Mouse (Mus musculus): Measurements from ENCODE around the gene Pcsk5. TPM values are rescaled to one million over a fixed set of nuclear protein-coding genes. Genes with fewer than 3 reads are reported as not detected.

Gene Pcsk5
- polyA plus RNA-seq, 1 experiment from 2014 or later = 33.0 TPM

DNA sequence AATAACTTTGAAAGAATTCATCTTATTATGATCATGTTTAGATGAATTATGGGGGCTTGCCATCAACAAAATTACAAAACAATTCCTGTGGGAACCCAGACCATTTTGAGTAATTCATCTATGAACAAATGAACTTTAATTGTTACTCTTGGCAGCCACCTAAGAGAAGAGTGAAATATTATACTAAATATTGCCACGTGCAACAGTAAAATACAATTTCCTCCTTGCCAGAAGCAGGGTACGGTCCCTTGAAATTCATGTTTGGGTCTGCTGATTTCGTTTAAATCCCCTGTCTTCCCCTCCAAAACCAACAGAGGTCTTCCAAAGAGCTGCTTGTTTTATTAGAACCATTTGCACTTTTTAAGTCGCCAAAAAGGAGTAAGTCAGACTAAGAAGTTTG is 221.8 kb downstream of the Pcsk5 start:
- no peak overlapping the region; the same call in 1 of the 2 replicates for H3K27ac ChIP-seq
- no peak overlapping the region for H3K9ac ChIP-seq
- no peaks in the 10 kb centered on the region for H3K4me1 ChIP-seq
- no peaks in the 10 kb centered on the region for H3K27me3 ChIP-seq
- no peak overlapping the region for H3K4me3 ChIP-seq
- H3K4me2 ChIP-seq (replicated peaks) = no peak overlapping the region
- H3K9me3 ChIP-seq = no peaks in the 10 kb centered on the region
- 37% methylated on average over 4 of the region's 4 CpGs for WGBS
- no peak for ATAC-seq (ENCODE audit: insufficient number of reproducible peaks, insufficient read depth, low FRiP score, low TSS enrichment)
- no peaks in the 10 kb centered on the region for H3K36me3 ChIP-seq

DNA sequence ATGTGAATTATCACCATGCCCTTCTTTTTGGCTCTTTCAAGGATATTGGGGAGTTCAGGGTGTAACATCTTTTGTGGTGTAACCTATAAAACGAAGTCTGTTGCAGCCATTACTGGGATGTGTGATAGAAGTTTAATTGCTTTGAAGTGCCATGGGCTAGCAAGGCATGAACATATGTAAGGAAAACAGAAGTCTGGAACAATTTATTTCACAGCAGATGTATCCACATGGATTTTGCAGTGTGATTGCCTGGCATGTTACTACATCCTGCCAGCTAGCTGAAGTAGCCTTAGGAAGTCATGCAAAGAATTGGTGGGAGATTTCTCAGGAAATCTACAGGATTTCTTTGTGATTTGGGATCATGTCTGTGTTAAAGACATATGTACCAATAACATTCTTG is 230.9 kb downstream of the Pcsk5 start:
- Histone ChIP-seq H3K4me1 (no peaks in the 10 kb centered on the region), H3K4me2 (replicated peaks) (no peak overlapping the region), H3K36me3 (no peaks in the 10 kb centered on the region), H3K27ac (no peak overlapping the region), H3K9ac (no peak overlapping the region), H3K4me3 (no peak overlapping the region), H3K9me3 (no peaks in the 10 kb centered on the region), H3K27me3 (no peaks in the 10 kb centered on the region)
- no peak for ATAC-seq (ENCODE audit: insufficient number of reproducible peaks, insufficient read depth, low FRiP score, low TSS enrichment)
- 67% methylated on average over 1 of the region's 1 CpGs for WGBS

DNA sequence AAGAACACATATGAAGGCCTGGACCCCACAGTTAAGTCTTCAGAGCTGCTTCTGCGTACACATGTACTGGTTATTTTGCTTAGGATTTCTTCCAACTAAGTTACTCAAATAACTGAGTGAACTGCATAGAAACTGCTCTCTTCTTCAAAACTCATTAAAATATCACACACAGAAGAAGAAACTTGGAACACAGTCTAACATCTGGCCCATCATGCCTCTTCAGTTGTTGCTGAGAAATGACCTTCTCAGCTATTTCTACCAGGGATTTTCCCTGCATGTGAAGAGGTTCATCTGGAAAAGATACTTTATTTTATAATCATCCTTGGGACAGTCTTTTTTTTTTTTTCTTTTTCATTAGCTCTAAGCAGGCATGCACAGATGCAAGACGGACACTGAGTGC is 231.3 kb downstream of the Pcsk5 start:
- no peak overlapping the region for H3K9ac ChIP-seq
- no peak overlapping the region for H3K27ac ChIP-seq
- no peaks in the 10 kb centered on the region for H3K9me3 ChIP-seq
- no peaks in the 10 kb centered on the region for H3K36me3 ChIP-seq
- ATAC-seq (ENCODE audit: insufficient number of reproducible peaks, insufficient read depth, low FRiP score, low TSS enrichment) = no peak
- no peak overlapping the region for H3K4me3 ChIP-seq
- H3K27me3 ChIP-seq = no peaks in the 10 kb centered on the region
- no peak overlapping the region for H3K4me2 ChIP-seq (replicated peaks)
- WGBS = 78% methylated on average over 2 of the region's 2 CpGs
- no peaks in the 10 kb centered on the region for H3K4me1 ChIP-seq

DNA sequence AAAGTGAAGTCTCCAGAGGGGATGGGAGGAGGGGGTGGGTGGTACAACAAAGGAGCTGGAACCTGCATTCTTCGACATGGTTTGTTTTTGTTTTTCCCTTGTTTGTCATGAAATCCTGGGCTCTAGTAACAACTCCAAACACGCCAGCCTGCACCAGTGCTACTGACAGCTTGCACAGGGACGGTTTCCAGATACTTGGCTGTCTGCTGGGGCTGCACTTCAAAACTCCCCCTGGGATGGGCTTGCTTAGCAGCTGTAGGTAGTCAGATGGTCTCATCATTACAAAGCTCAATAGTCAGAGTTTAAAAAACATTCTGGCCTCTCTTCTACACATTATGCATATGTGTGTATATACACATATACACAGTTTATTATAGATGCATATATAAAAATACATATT is 234.1 kb downstream of the Pcsk5 start:
- Histone ChIP-seq H3K4me2 (replicated peaks) (no peak overlapping the region), H3K9me3 (no peaks in the 10 kb centered on the region), H3K4me3 (no peak overlapping the region), H3K36me3 (no peaks in the 10 kb centered on the region), H3K4me1 (no peaks in the 10 kb centered on the region), H3K27ac (no peak overlapping the region), H3K9ac (no peak overlapping the region), H3K27me3 (no peaks in the 10 kb centered on the region)
- 57% methylated on average over 3 of the region's 3 CpGs for WGBS
- ATAC-seq (ENCODE audit: insufficient number of reproducible peaks, insufficient read depth, low FRiP score, low TSS enrichment) = no peak

DNA sequence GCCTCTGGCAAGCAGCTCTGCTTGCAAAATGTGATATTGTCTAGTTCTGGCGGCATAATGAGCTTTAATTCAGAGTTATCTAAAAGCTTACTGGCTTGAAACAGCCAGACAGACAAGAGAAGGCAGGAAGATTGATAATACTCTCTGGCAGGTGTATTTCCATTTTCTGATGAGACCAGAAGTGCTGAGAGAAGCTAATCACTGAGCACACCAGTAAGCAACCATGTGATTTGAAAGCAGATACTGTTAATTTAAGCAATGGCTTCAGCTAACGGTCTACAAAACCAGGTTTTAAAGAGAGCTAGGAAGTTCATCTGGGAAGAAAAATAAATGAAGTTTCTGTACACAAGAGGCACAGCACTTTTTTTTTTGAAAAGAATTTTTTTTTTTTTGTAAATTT is 237.1 kb downstream of the Pcsk5 start:
- Histone ChIP-seq H3K4me2 (replicated peaks) (no peak overlapping the region), H3K4me1 (no peaks in the 10 kb centered on the region), H3K9ac (no peak overlapping the region), H3K4me3 (no peak overlapping the region), H3K9me3 (no peaks in the 10 kb centered on the region), H3K36me3 (no peaks in the 10 kb centered on the region), H3K27me3 (no peaks in the 10 kb centered on the region), H3K27ac (no peak overlapping the region)
- ATAC-seq (ENCODE audit: insufficient number of reproducible peaks, insufficient read depth, low FRiP score, low TSS enrichment) = no peak
- WGBS = 66% methylated on average over 2 of the region's 2 CpGs

DNA sequence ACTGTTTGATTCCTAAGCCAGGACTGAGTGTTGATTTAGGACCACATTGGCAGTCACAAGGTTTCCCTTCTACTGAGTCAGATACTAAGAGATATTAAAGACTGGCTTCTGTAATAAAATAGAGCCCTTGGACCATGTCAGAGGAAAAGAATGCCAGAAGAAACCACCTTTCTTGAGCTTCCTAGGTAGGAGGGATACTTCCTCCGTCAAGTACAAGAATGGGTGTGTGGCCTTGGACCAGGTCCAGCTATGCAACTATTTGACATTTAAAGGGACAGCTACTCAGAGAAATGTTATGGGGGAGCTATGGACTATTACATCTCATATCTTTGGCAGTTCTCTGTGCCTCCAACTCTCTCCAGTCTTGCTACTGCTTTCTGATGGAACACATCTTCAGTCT is 244.6 kb downstream of the Pcsk5 start:
- peaks cover 28% of the 10 kb centered on the region for H3K4me1 ChIP-seq
- ATAC-seq (ENCODE audit: insufficient number of reproducible peaks, insufficient read depth, low FRiP score, low TSS enrichment) = no peak
- H3K27ac ChIP-seq = no peak overlapping the region
- no peaks in the 10 kb centered on the region for H3K36me3 ChIP-seq
- H3K4me3 ChIP-seq = no peak overlapping the region
- WGBS = 27% methylated on average over 1 of the region's 1 CpGs
- no peaks in the 10 kb centered on the region for H3K9me3 ChIP-seq
- no peaks in the 10 kb centered on the region for H3K27me3 ChIP-seq
- no peak overlapping the region for H3K9ac ChIP-seq
- no peak overlapping the region for H3K4me2 ChIP-seq (replicated peaks)

DNA sequence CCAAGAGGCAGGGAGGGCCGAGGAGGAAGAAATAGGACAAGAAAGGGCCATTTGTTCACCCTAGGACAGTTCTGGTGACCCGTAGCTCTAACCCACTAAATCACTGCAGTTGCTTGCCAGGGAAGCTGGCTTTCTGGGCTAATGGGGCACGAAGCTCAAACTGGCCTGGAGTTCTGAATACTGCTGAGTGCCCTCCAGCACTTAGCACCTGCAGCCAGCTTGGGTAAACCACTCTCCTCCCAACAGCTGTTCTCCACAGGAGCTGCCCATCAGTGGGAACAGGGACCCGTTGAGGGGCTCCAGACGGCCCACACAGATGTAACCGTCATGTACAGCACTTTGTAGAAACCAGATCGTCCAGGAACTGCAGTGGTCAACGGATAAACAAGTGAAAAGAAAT is 246.1 kb downstream of the Pcsk5 start:
- WGBS = 12% methylated on average over 8 of the region's 8 CpGs
- H3K4me2 ChIP-seq (replicated peaks) = no peak overlapping the region

DNA sequence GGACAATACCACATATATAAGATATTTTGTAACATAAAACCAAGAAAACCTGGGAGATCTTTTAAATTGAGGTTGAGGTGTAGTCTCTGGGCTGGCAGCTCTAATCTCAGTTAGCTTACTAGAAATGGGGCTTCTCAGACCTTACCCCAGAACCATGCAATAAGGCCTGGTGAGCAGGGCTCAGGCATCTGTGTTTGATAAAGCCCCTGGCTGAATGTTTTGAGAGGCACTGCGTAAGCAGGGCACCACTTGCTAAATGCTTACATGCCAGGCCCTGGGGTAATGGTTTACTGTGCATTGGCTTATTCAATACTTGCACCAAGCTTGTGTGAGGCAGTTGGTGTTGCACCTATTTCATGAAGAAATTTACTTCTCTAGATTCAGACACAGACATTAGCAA is 247.1 kb downstream of the Pcsk5 start:
- Histone ChIP-seq H3K27me3 (no peaks in the 10 kb centered on the region), H3K9ac (no peak overlapping the region), H3K9me3 (no peaks in the 10 kb centered on the region), H3K27ac (0 out of 2 replicates have a peak overlapping the region, but pooled peaks have one; percentile 83), H3K36me3 (no peaks in the 10 kb centered on the region; the same call in 1 of the 2 replicates), H3K4me1 (peaks cover 28% of the 10 kb centered on the region), H3K4me2 (replicated peaks) (no peak overlapping the region), H3K4me3 (no peak overlapping the region)
- WGBS = 34% methylated on average over 1 of the region's 1 CpGs
- ATAC-seq (ENCODE audit: insufficient number of reproducible peaks, insufficient read depth, low FRiP score, low TSS enrichment) = peak; percentile 73; the same call in 1 of the 2 replicates

More for the DNA sequence above, 246.1 kb downstream of the Pcsk5 start:
- H3K4me1 ChIP-seq = peaks cover 28% of the 10 kb centered on the region
- H3K9ac ChIP-seq = no peak overlapping the region
- no peak overlapping the region for H3K4me3 ChIP-seq
- ATAC-seq (ENCODE audit: insufficient number of reproducible peaks, insufficient read depth, low FRiP score, low TSS enrichment) = no peak
- H3K9me3 ChIP-seq = no peaks in the 10 kb centered on the region
- no peaks in the 10 kb centered on the region for H3K36me3 ChIP-seq
- peak overlapping the region; percentile 83 for H3K27ac ChIP-seq
- H3K27me3 ChIP-seq = no peaks in the 10 kb centered on the region

DNA sequence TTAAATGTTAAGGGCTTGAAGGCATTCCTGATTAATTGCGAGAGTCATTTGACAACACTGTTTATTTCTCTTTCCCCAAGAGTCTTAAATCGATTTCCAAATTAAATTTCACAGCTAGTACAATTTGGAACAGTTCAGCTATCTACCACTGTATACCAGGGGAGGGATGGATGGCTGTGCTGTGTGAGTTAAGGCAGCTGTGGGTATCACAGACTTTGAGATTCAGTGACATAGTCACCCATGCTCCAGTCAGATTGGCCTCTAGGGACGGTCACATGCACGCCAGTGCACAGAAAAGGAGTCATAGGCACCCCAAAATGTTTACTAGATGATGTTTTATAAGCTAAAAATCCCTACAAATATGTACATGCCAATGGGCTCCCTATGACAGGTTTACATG is 260.0 kb downstream of the Pcsk5 start:
- no peaks in the 10 kb centered on the region for H3K4me1 ChIP-seq
- H3K27me3 ChIP-seq = no peaks in the 10 kb centered on the region
- H3K27ac ChIP-seq = no peak overlapping the region
- H3K9me3 ChIP-seq = no peaks in the 10 kb centered on the region
- H3K9ac ChIP-seq = no peak overlapping the region
- 0 out of 2 replicates have a peak, but pooled peaks cover 7% of the 10 kb centered on the region for H3K36me3 ChIP-seq
- no peak overlapping the region for H3K4me2 ChIP-seq (replicated peaks)
- 73% methylated on average over 4 of the region's 4 CpGs for WGBS
- no peak overlapping the region for H3K4me3 ChIP-seq
- no peak for ATAC-seq (ENCODE audit: insufficient number of reproducible peaks, insufficient read depth, low FRiP score, low TSS enrichment)

DNA sequence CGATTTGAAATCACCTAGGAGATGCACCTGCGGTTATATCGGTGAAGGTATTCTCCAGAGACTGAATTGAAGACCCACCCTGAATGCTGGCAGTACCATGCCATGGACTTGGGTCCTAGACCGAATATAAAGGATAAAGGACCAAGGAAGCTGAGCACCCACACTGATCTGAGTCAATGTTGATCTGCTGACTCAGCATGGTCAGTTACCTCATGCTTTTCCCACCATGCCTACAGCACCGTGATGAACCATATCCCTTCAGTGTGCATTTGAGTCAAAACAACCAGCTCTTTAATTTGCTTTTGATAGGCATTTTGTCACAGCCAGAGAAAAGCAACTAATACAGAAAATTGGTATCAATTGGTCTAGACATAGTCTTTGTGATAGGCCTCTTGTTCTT is 262.9 kb downstream of the Pcsk5 start:
- Histone ChIP-seq H3K27ac (no peak overlapping the region), H3K27me3 (no peaks in the 10 kb centered on the region), H3K4me3 (no peak overlapping the region), H3K9ac (no peak overlapping the region), H3K4me1 (no peaks in the 10 kb centered on the region), H3K9me3 (no peaks in the 10 kb centered on the region), H3K36me3 (0 out of 2 replicates have a peak, but pooled peaks cover 8% of the 10 kb centered on the region), H3K4me2 (replicated peaks) (no peak overlapping the region)
- no peak for ATAC-seq (ENCODE audit: insufficient number of reproducible peaks, insufficient read depth, low FRiP score, low TSS enrichment)
- 92% methylated on average over 5 of the region's 5 CpGs for WGBS

DNA sequence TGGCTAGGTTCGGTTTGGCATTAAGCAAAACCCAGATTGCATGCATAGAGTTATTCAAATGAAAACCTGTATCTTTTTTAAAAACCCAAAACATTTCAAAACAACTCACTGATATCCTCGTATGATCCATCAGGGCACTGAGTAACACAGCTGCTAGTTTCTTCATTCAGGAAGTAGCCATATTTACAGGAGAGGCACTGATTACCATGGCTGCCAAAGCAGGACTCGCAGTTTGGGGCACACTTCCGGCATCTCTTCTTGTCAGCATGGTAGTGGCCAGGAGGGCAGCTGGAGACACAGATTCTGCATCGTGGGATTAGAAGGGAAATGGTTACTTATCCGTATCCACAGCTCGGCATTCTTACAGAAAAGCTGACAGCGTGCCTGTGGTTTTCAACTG is 265.1 kb downstream of the Pcsk5 start:
- no peaks in the 10 kb centered on the region for H3K9me3 ChIP-seq
- 89% methylated on average over 8 of the region's 8 CpGs for WGBS
- no peak overlapping the region for H3K4me2 ChIP-seq (replicated peaks)
- ATAC-seq (ENCODE audit: insufficient number of reproducible peaks, insufficient read depth, low FRiP score, low TSS enrichment) = no peak
- H3K27me3 ChIP-seq = no peaks in the 10 kb centered on the region
- H3K4me1 ChIP-seq = no peaks in the 10 kb centered on the region
- H3K4me3 ChIP-seq = no peak overlapping the region
- H3K36me3 ChIP-seq = 0 out of 2 replicates have a peak, but pooled peaks cover 8% of the 10 kb centered on the region
- no peak overlapping the region for H3K9ac ChIP-seq
- no peak overlapping the region for H3K27ac ChIP-seq

DNA sequence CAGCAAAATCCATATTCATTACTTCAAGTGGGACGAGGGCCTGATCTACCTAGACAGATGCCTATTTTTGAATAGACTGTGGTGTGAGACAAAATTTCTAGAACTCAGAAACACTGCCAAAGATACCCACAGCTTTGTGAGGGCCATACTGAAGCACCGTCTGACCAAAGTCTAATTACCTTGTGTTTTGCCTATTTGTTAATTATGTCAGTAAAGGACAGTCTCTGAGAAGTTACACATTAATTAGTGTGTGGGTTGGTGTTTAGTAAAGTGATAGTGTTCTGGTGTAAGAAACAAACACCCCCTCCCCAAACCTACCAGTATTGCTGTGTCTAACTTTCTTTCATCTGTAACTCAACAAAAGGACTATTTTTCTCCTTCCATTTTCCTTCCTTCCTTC is 266.5 kb downstream of the Pcsk5 start:
- no peak overlapping the region for H3K4me3 ChIP-seq
- H3K4me2 ChIP-seq (replicated peaks) = no peak overlapping the region
- no peak for ATAC-seq (ENCODE audit: insufficient number of reproducible peaks, insufficient read depth, low FRiP score, low TSS enrichment)
- 81% methylated on average over 2 of the region's 2 CpGs for WGBS
- H3K4me1 ChIP-seq = no peaks in the 10 kb centered on the region
- H3K9ac ChIP-seq = no peak overlapping the region
- 0 out of 2 replicates have a peak, but pooled peaks cover 8% of the 10 kb centered on the region for H3K36me3 ChIP-seq
- H3K9me3 ChIP-seq = no peaks in the 10 kb centered on the region
- no peak overlapping the region for H3K27ac ChIP-seq
- no peaks in the 10 kb centered on the region for H3K27me3 ChIP-seq

DNA sequence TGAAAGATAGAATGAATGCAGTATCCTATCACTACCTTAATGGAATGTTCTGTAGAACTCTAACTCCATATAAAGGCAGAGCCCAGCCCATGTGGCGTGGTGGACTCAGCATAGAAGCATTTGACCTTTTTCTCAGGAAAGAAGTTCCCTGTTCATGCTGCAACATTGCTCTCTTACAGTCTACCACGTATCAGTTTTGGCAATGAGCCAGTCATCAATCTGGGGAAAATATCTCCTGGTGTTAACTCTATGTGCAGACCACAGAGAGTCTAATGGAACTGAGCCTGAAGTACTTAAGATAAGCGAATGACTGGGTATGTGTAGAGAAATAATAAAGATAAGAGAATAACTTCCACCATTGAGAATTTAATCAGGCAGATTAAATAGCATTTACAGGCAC is 270.2 kb downstream of the Pcsk5 start:
- no peak overlapping the region for H3K9ac ChIP-seq
- no peaks in the 10 kb centered on the region for H3K9me3 ChIP-seq
- whole genome bisulfite sequencing = 76% methylated on average over 3 of the region's 3 CpGs
- no peak overlapping the region for H3K27ac ChIP-seq
- no peak overlapping the region for H3K4me2 ChIP-seq (replicated peaks)
- H3K27me3 ChIP-seq = no peaks in the 10 kb centered on the region
- H3K4me3 ChIP-seq = no peak overlapping the region
- ATAC-seq (ENCODE audit: insufficient number of reproducible peaks, insufficient read depth, low FRiP score, low TSS enrichment) = no peak
- H3K4me1 ChIP-seq = no peaks in the 10 kb centered on the region
- 0 out of 2 replicates have a peak, but pooled peaks cover 15% of the 10 kb centered on the region for H3K36me3 ChIP-seq
